Mouse (Mus musculus): ENCODE results near the gene Spag7.

Spag7 gene

GRCm38 (mm10) chr11:70668771-70669505 is at the start of gene Spag7:
Spag7 (minus strand) TSS chr11:70669416.
- DNase-seq (ENCODE audit: low read depth, low spot score), result peak; percentile 100

DNA sequence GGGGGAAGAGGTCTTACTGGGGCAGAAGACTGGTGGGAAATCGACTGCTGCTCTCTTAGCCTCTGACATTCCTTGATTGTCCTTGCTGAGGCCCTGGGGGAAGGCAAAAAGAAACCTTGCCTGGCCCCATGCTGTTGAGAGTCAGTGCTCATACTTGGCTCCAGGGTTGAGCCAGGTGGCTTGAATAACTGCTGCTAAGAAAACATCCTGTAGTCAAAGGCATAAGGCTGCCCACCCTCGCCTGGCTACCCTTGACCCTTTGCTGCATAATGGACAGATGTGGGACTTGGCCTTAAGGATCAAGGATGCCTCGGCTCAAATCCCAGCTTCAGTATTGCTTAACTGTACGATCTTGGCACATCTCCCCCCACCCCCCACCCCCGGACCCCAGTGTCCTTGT is 49.3 kb upstream of the Spag7 start:
- DNase-seq (ENCODE audit: low read depth, low spot score), result no peak

GRCm38 (mm10) chr11:70715832-70716231 is 46.6 kb upstream of the Spag7 start:
- DNase-seq (ENCODE audit: low read depth, low spot score), result no peak

DNA sequence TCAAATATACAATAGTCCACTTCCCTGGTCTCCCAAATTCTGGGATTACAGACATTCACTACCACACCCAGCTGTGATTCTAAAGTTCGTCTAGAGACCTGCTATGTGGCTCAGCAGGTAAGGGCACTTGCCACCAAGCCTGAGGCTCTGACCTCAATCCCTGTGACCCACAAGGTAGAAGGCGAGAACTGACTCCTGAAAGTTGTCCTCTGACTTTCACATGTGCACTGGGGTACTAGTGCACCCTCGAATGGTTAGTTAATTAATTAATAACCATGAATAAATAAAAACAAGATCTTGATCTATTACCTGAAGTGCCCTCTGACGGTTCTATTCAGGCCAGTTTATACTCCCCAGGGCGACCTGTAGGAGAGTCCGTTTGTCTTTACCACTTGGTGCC is 44.0 kb upstream of the Spag7 start:
- DNase-seq (ENCODE audit: low read depth, low spot score), result no peak

DNA sequence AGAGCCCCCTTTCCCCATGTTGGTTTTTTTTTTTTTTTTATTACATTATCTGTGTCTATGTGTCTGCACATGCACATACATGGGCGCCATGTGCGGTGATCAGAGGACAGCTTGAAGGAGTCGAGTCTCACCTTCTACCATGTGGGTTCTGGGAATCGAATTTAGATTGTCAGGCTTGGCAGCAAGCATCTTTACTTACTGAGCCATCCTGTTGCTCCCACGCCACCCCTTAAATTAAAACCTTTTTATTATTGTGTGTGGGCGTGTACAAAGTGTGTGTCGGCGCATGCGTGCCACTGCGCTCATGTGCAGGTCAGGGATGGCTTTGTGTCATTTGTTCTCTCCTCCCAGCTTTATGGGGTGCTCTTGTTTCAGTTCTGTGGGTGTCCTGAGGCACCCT is 41.8 kb upstream of the Spag7 start:
- DNase-seq (ENCODE audit: low read depth, low spot score), result no peak

GRCm38 (mm10) chr11:70706127-70706526 is 36.9 kb upstream of the Spag7 start:
- DNase-seq (ENCODE audit: low read depth, low spot score), result no peak

DNA sequence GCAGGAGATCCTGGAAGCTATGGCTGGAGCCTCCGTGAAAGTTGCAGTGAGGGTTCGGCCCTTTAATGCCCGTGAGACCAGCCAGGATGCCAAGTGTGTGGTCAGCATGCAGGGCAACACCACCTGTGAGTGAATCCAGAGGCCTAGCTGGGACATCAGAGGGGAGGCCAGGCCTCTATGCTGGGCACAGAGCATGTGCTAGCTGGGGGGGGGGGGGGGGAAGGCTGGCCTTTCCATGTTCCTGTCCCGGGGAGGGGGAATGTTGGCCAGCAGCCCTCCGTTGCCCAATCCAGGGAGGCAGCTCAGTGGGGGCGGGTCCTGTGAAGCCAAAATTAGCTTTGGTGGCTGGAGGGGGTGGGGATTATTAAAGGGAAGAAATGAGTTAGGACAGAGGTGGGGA is 33.6 kb upstream of the Spag7 start:
- no peak for DNase-seq (ENCODE audit: low read depth, low spot score)

DNA sequence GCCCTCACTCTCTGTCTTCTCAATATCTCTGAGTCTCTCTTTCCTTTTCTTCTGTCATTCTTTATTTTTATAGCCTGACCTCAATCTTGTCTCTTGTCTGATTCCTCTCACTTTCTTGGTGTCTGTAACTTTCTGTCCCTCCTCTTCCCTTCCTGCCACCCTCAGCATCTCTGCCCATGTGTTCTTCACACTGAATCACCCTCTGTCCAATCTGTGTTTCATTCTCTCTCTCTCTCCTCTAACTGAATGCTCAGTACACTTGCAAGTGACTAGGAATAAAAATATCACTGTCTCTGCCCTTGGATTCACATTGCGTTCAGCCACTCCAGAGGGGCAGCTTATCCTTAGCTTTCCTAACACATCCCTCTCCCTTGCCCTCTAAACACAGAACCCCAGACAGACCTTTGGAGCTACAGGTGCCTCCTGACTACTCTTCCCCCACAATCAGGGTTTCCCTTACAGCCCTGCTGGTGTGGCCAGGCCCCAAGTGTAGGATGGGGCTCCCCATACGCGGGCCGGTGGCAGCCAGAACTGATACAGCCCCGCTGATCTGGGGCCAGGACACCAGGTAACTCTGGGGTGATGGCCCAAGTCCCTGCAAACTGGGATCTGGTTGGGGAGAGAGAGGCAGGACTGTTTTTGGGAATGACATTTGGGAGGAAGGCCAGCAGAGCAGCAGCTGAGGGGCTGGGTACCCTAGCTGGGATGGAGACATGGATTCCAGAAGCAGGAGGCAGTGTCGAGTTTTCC is 32.9 kb upstream of the Spag7 start:
- DNase-seq (ENCODE audit: low read depth, low spot score), result no peak

GRCm38 (mm10) chr11:70701221-70701955 is 32.2 kb upstream of the Spag7 start:
- DNase-seq (ENCODE audit: low read depth, low spot score), result peak; percentile 47

DNA sequence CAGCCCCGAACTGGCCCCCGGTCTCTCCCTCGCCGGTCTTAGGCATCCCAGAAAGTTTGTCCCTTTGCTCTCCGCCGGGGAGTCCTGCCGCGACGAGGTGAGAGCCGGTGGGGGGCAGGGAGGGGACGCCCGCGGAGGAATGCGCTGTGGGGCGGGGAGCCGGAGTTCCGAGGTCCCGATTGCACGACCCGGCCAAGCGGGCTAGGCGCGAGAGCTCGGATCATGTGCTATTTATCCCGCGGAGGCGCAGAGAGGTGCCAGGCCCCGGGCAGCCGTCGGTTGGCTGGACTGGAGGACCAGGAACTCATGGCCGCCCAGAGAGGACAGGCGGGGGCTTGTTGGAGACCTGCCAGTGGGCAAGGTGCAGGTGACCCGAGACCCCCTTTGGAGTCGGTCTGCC is 31.4 kb upstream of the Spag7 start:
- DNase-seq (ENCODE audit: low read depth, low spot score), result peak; percentile 62

GRCm38 (mm10) chr11:70699722-70700556 is 30.7 kb upstream of the Spag7 start, which contains the start of the genes Inca1 and Kif1c:
Inca1 (minus strand) TSS chr11:70700155.
Kif1c (plus strand) TSS chr11:70700548.
- peak; percentile 93 for DNase-seq (ENCODE audit: low read depth, low spot score)

DNA sequence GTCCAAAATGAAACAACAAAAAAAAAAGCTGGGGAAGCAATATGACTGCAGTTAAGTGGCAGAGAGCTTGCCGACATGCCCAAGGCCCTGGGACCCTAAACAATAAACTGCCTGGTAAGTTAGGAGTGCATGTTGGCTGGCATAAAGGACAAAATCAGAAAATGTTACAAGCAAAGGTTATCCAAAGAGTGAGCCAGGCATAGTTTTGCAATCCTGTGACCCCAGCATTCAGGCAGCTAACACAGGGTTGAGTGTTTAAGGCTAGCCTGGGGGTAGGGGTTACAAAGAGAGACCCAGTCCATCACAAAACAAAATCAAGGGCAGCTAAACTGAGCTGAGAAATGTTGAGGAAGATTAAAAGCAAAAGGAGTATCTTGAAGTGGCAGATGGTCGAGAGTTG is 29.8 kb upstream of the Spag7 start:
- no peak for DNase-seq (ENCODE audit: low read depth, low spot score)

DNA sequence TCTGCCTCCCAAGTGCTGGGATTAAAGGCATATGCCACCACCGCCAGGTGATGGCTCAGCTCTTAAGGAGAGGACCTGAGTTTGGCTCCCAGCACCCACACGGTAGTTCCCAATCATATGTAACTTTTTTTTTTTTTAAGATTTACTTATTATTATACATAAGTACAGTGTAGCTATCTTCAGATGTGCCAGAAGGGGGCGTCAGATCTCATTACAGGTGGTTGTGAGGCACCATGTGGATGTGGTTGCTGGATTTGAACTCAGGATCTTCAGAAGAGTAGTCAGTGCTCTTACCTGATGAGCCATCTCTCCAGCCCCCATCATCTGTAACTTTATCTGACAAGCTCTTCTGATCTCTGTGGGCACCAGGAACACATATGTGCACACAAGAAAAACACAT is 28.2 kb upstream of the Spag7 start:
- peak; percentile 31 for DNase-seq (ENCODE audit: low read depth, low spot score)

DNA sequence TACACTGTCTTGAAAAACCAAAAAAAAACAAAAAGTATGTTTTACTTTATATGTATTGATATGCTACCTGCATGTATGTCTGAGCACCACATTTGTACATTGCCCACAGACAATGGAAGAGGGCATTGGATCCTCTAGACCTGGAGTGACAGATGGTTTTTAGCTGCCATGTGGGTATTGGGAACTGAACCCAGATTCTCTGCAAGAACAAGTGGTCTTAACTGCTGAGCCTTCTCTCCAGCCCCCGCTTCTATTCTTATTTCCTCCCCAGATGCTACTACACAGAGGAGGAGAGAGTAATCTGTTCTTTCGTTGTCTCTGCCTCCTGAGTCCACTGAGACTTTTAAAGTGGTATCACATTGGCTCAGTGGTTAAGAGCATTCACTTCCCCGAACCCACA is 24.3 kb upstream of the Spag7 start:
- DNase-seq (ENCODE audit: low read depth, low spot score), result no peak

GRCm38 (mm10) chr11:70689578-70689977 is 20.4 kb upstream of the Spag7 start:
- DNase-seq (ENCODE audit: low read depth, low spot score), result no peak

- DNase-seq (ENCODE audit: low read depth, low spot score), result no peak
Observed at GRCm38 (mm10) chr11:70688372-70688771, 19.2 kb upstream of the Spag7 start.

GRCm38 (mm10) chr11:70687601-70688199 is 18.5 kb upstream of the Spag7 start, which contains the start of gene Camta2:
Camta2 (minus strand) TSS chr11:70688105.
- DNase-seq (ENCODE audit: low read depth, low spot score), result peak; percentile 62

- peak; percentile 69 for DNase-seq (ENCODE audit: low read depth, low spot score)
Observed at GRCm38 (mm10) chr11:70686901-70687566, 17.8 kb upstream of the Spag7 start.

DNA sequence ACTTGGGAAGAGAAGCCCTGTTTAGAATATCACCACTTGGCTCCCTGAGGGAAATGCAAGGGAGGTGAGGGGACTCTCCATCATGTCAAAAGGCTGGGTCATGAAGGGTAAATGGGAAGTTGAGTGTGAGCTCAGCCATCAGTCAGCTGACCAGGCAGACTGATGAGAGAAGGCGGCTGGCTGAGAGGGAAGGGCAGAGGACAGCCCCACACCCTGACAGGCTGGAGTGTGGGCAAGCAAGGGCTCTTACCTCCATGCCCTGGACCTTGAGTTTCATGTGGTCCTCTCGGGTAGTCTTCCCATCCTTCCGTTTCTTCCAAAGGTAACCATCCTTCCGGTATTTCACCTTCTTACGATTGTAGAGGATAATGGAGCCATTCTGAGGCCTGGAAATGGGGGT is 14.4 kb upstream of the Spag7 start:
- DNase-seq (ENCODE audit: low read depth, low spot score), result no peak

GRCm38 (mm10) chr11:70681897-70682581 is 12.8 kb upstream of the Spag7 start:
- DNase-seq (ENCODE audit: low read depth, low spot score), result peak; percentile 96
